Mouse (Mus musculus) kidney, embryonic 14.5 days (tissue): ENCODE data around the gene Dact2. TPM values are rescaled to one million over a fixed set of nuclear protein-coding genes. Genes with fewer than 3 reads are reported as not detected.

Source experiments
- ATAC-seq: fragments of 200-750 bp; cut with Nextera tagmentation; 2 replicates; pipeline ENCODE4 v1.8.0; 2017; ENCODE audit warnings: moderate number of reproducible peaks, mild to moderate bottlenecking, moderate TSS enrichment, moderate library complexity; ENCODE audit not compliant: low FRiP score, low TSS enrichment
- H3K27ac ChIP-seq: fragments of 300-500 bp; sonication (generic); 2 replicates; pipeline ENCODE4 v1.5.1; 2014; ENCODE audit warnings: low read depth, mild to moderate bottlenecking, low read length, moderate library complexity, mixed read lengths
- H3K27me3 ChIP-seq: fragments of 300-500 bp; sonication (generic); 2 replicates; pipeline ENCODE4 v1.6.1; 2014; ENCODE audit warnings: mild to moderate bottlenecking, low read length; ENCODE audit not compliant: control insufficient read depth, insufficient read depth
- H3K36me3 ChIP-seq: fragments of 300-500 bp; sonication (generic); 2 replicates; pipeline ENCODE4 v1.6.1; 2014; ENCODE audit warnings: low read length, mixed read lengths; ENCODE audit not compliant: control insufficient read depth, insufficient read depth
- H3K4me1 ChIP-seq: fragments of 300-500 bp; sonication (generic); 2 replicates; pipeline ENCODE4 v1.6.1; 2014; ENCODE audit warnings: low read length, mixed read lengths; ENCODE audit not compliant: control insufficient read depth, insufficient read depth
- H3K4me2 ChIP-seq: fragments of 300-500 bp; sonication (generic); replicated peaks from 2 replicates; pipeline ENCODE4 v1.6.1; 2014; ENCODE audit warnings: low read depth, mild to moderate bottlenecking, low read length
- H3K4me3 ChIP-seq: fragments of 300-500 bp; sonication (generic); 2 replicates; pipeline ENCODE4 v1.5.1; 2014; ENCODE audit warnings: mild to moderate bottlenecking, low read length
- H3K9ac ChIP-seq: fragments of 300-500 bp; sonication (generic); 2 replicates; pipeline ENCODE4 v1.6.1; 2014; ENCODE audit warnings: low read depth, mild to moderate bottlenecking, low read length, moderate library complexity
- H3K9me3 ChIP-seq: fragments of 300-500 bp; sonication (generic); 2 replicates; pipeline ENCODE4 v1.6.1; 2016; ENCODE audit warnings: low read length; ENCODE audit not compliant: control insufficient read depth
- WGBS: fragments of 180-500 bp; shearing (Covaris S2); extraction: QIAGEN DNeasy Blood & Tissue Kit; methylation state at CpG from one replicate; pipeline ENCODE4 v1.1.7; 2014; 5-methylcytosine and 5-hydroxymethylcytosine counted together
- polyA plus RNA-seq: library from polyadenylated mRNA; unstranded; fragments of >200 nt; fragmentation: Nextera tagmentation; extraction: Ambion mirVana; gene quantifications from 2 replicates; pipeline ENCODE4 v1.2.1, GENCODE M21; 2014

Dact2 gene
- polyA plus RNA-seq, 1 experiment from 2014 or later: 21.0 TPM

GRCm38 (mm10) chr17:14237134-14237533 lies 33.0 kb upstream of the Dact2 start:
- 39% methylated on average over 6 of the region's 6 CpGs for WGBS
- no peak overlapping the region for H3K4me3 ChIP-seq
- H3K27ac ChIP-seq: no peak overlapping the region
- H3K27me3 ChIP-seq: no peaks in the 10 kb centered on the region; the same call in 1 of the 2 replicates
- H3K36me3 ChIP-seq: no peaks in the 10 kb centered on the region
- H3K9ac ChIP-seq: no peak overlapping the region
- no peaks in the 10 kb centered on the region for H3K4me1 ChIP-seq
- ATAC-seq: no peak
- H3K9me3 ChIP-seq: no peaks in the 10 kb centered on the region
- no peak overlapping the region for H3K4me2 ChIP-seq

DNA sequence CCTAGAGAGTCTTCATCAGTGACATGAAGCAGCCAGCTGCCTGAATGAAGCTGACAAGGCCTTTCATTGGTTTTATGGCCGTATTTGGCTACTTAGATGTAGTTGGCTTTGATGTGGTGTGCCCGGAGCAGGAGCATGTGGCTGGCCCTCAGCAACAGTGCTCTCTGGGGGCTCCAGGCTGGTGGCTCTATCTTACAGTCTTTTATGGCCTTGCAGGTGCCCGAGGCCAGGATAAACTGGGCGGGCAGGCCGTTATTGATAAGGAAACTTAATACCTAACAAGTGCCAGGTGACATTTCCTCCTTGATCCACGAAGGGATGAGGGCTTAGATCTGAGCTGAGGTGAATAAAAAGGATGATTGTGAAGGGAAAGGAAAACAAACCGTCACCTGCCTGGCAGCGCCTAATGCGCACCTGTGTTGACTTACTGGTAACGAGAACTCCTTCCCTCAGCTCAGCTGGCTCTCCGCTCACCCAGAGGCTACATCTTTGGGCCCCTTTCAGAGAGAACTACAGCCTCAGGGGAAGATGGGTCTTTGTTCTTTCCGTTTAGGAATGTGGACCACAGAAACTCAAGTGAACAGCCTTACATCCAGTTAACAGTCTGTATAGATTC lies 30.8 kb upstream of the Dact2 start:
- H3K4me1 ChIP-seq: peaks cover 14% of the 10 kb centered on the region
- H3K27me3 ChIP-seq: no peaks in the 10 kb centered on the region; the same call in 1 of the 2 replicates

DNA sequence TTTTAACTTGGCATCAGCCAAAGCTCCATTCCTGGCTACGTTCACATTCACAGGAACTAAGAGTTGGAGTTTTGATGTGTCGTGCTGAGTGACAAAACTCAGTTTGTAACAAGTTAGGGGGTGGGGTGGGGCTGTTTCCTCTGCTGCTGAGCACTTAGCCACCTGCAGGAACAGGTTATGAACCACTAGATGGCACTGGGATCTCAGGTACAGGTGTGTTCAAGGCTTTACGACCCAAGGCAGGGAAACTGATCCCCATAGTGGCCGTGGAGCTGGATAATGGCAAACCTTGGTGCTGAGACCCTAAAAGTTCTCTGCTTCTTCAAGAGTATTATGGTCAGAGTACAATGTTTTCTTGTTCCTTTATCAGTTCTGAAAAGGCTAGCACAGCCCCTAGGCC lies 29.6 kb upstream of the Dact2 start:
- H3K36me3 ChIP-seq: no peaks in the 10 kb centered on the region
- H3K27me3 ChIP-seq: no peaks in the 10 kb centered on the region; the same call in 1 of the 2 replicates
- no peak overlapping the region for H3K27ac ChIP-seq
- H3K4me3 ChIP-seq: no peak overlapping the region
- ATAC-seq: no peak
- peaks cover 14% of the 10 kb centered on the region for H3K4me1 ChIP-seq
- WGBS: 42% methylated on average over 4 of the region's 4 CpGs
- H3K4me2 ChIP-seq: no peak overlapping the region
- no peak overlapping the region for H3K9ac ChIP-seq
- no peaks in the 10 kb centered on the region for H3K9me3 ChIP-seq

More for the DNA sequence above, 30.8 kb upstream of the Dact2 start:
- WGBS: 43% methylated on average over 12 of the region's 12 CpGs
- Histone ChIP-seq H3K4me2 (no peak overlapping the region), H3K9me3 (no peaks in the 10 kb centered on the region), H3K27ac (no peak overlapping the region), H3K36me3 (no peaks in the 10 kb centered on the region), H3K9ac (no peak overlapping the region), H3K4me3 (no peak overlapping the region)
- no peak for ATAC-seq

GRCm38 (mm10) chr17:14232629-14233028 lies 28.5 kb upstream of the Dact2 start:
- H3K9me3 ChIP-seq: no peaks in the 10 kb centered on the region
- no peaks in the 10 kb centered on the region; the same call in 1 of the 2 replicates for H3K27me3 ChIP-seq
- no peak for ATAC-seq
- H3K4me1 ChIP-seq: peaks cover 14% of the 10 kb centered on the region
- H3K4me2 ChIP-seq: no peak overlapping the region
- H3K36me3 ChIP-seq: no peaks in the 10 kb centered on the region
- peak overlapping the region; percentile 4; the same call in 1 of the 2 replicates for H3K27ac ChIP-seq
- H3K9ac ChIP-seq: no peak overlapping the region
- no peak overlapping the region for H3K4me3 ChIP-seq
- WGBS: 53% methylated on average over 3 of the region's 3 CpGs

DNA sequence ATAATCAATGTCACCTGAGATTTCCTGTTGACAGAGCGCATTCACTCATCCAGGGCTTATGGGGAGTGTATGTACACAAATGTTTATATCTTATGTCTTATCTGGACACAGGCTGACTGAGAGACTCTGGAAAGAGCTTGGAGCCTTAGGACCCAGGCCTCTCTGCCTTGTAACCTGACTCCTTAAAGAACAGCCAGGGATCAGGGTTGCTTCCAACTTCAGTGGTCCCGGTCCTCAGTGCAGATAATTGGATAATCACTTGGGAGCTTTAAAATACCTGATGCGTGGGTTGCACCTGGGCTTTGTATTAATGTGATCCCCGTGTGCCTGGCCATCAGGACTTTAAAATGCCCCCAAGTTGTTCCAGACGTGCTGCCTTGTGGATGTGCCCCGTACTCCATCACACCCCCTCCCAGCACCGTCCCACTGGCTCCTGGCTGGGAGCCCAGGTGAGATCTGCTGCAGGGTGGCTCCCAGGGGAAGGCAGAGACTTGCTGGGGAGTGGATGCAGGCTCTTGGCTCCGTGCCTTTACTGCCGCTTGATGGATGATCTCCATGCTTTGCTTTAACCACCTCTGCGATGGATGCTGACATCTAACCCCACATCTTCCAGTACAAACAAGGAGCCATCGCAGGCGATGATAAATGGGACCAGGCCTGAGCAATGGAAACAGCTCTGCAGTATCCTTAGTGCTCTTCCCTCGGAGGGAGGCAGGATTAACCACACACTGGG lies 26.8 kb upstream of the Dact2 start:
- WGBS: 9% methylated on average over 13 of the region's 13 CpGs
- Histone ChIP-seq H3K4me3 (no peak overlapping the region), H3K9ac (no peak overlapping the region), H3K4me2 (no peak overlapping the region), H3K4me1 (peaks cover 14% of the 10 kb centered on the region), H3K27ac (peak overlapping the region; percentile 30; the same call in 1 of the 2 replicates), H3K36me3 (no peaks in the 10 kb centered on the region), H3K27me3 (no peaks in the 10 kb centered on the region), H3K9me3 (no peaks in the 10 kb centered on the region)
- peak; percentile 77 for ATAC-seq

GRCm38 (mm10) chr17:14228381-14228780 lies 24.3 kb upstream of the Dact2 start:
- Histone ChIP-seq H3K4me3 (no peak overlapping the region), H3K27ac (no peak overlapping the region), H3K27me3 (no peaks in the 10 kb centered on the region), H3K9ac (no peak overlapping the region), H3K36me3 (no peaks in the 10 kb centered on the region), H3K4me2 (no peak overlapping the region), H3K9me3 (no peaks in the 10 kb centered on the region), H3K4me1 (peaks cover 14% of the 10 kb centered on the region)
- WGBS: 64% methylated on average over 4 of the region's 4 CpGs
- no peak for ATAC-seq

DNA sequence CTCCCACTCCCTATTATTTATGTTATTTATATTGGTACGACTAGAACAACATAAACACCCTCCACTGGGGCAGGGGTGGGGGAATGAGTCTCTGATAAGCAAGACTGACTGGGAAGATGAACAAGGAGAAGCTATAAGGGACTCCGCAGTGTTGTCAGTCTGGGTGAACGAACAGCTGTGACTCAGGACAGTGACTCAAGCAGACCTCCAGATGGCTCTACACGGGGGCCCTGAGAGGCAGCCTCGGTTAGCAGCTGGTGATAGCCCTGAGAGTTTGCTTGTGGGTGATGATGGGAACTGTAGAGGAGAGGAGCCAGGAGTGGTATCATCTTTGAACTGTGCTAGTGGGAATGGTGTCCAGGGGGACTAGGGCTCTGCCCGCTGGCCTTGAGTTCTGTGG lies 23.5 kb upstream of the Dact2 start:
- no peak for ATAC-seq
- Histone ChIP-seq H3K27ac (no peak overlapping the region), H3K4me2 (no peak overlapping the region), H3K9ac (no peak overlapping the region), H3K4me3 (no peak overlapping the region), H3K36me3 (no peaks in the 10 kb centered on the region), H3K27me3 (no peaks in the 10 kb centered on the region), H3K9me3 (no peaks in the 10 kb centered on the region), H3K4me1 (peaks cover 14% of the 10 kb centered on the region)
- WGBS: 45% methylated on average over 6 of the region's 6 CpGs

GRCm38 (mm10) chr17:14226778-14227177 lies 22.7 kb upstream of the Dact2 start:
- Histone ChIP-seq H3K9me3 (no peaks in the 10 kb centered on the region), H3K4me1 (peaks cover 14% of the 10 kb centered on the region), H3K27me3 (no peaks in the 10 kb centered on the region), H3K9ac (no peak overlapping the region), H3K4me3 (no peak overlapping the region), H3K36me3 (no peaks in the 10 kb centered on the region), H3K27ac (no peak overlapping the region), H3K4me2 (no peak overlapping the region)
- WGBS: 45% methylated on average over 4 of the region's 4 CpGs
- no peak for ATAC-seq

GRCm38 (mm10) chr17:14225982-14226652 lies 22.0 kb upstream of the Dact2 start:
- H3K4me2 ChIP-seq: no peak overlapping the region
- H3K9me3 ChIP-seq: no peaks in the 10 kb centered on the region
- H3K9ac ChIP-seq: no peak overlapping the region
- H3K4me3 ChIP-seq: no peak overlapping the region
- ATAC-seq: no peak
- WGBS: 80% methylated on average over 9 of the region's 9 CpGs
- H3K4me1 ChIP-seq: peaks cover 10% of the 10 kb centered on the region
- H3K36me3 ChIP-seq: no peaks in the 10 kb centered on the region
- H3K27ac ChIP-seq: no peak overlapping the region
- no peaks in the 10 kb centered on the region for H3K27me3 ChIP-seq
